Mouse (Mus musculus): ENCODE results near the gene Tctn1.

The Tctn1 gene

DNA sequence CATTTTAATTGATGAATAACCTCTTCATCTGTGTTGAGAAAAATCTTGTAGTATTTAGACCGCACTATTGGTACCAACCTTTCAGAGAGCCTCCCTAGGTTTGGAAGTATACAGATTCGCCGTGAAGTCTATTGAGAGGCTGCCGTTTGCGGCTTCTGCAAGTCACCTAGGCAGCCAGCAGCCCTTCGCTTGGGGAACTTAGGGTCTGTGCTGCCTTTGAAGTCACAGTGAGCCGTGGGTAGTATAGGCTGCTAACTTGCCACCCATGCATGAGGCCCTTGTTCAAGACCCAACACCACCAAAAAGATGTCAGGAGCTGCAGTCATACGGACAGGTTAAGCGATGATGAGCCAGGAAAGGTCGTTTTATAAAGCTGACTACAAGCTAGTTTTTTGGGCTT lies 21.9 kb upstream of the Tctn1 start:
- DNase-seq (ENCODE audit: extremely low spot score, low read depth, low spot score) = no peak

DNA sequence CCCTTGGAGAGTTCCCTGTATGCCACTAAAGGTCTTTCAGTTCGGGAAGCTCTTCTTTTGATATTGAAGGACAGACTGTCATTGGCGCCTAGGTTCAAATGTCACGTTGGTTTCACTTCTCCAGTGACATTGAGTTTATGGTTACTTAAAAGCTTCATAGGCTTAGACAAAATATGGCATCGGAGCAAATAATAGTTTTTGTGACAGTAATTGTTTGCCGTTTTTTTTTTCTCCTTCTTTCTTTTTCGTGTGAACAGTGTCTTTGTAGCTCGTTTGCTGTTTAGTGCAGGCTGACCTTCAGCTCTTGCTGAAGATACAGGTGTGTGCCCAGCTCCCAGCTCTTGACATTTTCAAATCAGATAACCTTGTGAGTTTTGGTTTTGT lies 21.5 kb upstream of the Tctn1 start:
- no peak for DNase-seq (ENCODE audit: extremely low spot score, low read depth, low spot score)

DNA sequence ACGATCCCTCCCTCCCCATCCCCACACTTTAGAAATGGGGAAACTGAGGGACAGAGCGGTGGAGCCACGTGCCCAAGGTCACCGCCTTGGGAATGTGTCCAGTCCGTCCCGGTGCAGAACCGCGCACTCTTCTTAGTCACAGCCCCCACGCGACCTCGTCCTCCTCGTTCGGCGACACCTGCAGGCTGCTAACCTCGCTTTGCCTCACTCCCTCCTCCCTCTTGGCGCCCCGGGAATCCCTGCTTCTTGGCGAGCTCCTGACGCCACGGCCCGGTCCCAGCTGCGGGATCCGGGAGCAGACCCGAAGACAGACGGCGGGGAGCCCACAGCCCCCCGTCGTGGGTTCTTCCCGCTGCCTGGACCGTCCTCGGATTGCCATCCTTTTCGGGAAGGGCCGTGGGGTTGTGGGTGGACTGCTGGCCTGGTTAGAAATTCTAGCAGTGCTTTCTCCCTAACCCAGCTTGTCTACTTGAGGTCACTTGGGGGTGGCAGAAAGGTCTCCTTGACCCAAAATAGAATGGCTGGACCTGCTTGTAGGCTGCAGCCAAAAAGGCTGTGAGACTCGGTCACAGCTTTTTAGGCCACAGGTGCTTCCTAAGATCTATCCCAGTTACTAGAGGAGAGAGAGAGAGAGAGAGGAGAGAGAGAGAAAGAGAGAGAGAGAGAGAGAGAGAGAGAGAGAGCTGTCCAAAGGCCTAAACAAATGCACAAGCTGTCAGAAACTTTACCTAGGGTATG lies 20.9 kb upstream of the Tctn1 start:
- DNase-seq (ENCODE audit: extremely low spot score, low read depth, low spot score) = no peak

DNA sequence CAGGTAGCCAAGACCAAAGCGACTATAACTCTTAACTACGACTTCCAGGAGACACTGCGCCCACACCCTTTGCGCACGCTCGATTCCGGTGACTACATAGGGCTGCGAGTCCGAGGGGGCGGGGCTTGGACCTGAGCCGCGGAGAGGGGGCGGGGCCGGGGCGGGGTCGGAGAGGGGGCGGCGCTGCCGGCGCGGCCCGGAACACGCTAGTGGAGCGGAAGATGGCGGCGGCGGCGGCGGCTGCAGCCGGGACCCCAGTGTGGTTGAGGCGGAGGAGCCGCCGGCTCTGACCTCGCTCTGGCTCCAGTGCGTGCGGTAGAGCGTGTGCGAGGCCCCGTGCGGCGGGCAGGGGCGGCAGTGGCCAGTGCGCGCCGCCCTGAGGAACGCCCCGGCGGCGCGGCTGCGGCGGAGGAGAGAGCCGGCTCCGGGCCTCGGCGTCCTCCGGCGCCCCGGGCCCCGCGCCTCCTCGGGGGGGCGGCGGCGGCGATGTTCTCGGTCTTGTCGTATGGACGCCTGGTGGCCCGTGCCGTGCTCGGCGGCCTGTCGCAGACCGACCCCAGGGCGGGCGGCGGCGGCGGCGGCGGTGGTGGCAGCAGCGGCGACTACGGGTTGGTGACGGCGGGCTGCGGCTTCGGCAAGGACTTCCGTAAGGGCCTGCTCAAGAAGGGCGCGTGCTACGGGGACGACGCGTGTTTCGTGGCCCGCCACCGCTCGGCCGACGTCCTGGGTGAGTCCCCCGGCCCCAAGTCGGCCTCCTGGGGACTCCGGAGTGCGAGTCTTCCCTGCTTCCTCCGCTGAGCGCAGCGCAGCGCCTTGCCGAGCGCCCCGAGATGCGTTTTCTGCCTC lies 20.1 kb upstream of the Tctn1 start, which contains the start of gene Pptc7:
TSS of gene Pptc7 (plus strand) at position 183 of the 846 bp plus-strand sequence.
- DNase-seq (ENCODE audit: extremely low spot score, low read depth, low spot score) = peak; percentile 39

DNA sequence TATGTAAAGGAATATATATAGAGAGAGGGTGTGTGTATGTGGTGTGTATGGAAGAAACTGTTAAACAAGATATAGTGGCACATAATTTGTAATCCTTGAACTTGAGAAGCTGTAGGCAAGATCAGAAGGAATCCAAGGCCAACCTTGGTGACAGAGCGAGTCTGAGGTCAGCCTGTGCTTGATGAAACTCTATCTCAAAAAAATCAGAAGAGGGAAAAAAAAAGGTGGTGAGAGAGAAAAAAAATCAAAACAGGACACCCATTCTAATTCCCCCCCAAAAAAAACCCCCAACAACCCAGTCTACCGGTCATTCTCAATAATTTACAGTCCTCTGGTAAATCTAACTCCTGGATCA lies 19.5 kb upstream of the Tctn1 start:
- no peak for DNase-seq (ENCODE audit: extremely low spot score, low read depth, low spot score)

DNA sequence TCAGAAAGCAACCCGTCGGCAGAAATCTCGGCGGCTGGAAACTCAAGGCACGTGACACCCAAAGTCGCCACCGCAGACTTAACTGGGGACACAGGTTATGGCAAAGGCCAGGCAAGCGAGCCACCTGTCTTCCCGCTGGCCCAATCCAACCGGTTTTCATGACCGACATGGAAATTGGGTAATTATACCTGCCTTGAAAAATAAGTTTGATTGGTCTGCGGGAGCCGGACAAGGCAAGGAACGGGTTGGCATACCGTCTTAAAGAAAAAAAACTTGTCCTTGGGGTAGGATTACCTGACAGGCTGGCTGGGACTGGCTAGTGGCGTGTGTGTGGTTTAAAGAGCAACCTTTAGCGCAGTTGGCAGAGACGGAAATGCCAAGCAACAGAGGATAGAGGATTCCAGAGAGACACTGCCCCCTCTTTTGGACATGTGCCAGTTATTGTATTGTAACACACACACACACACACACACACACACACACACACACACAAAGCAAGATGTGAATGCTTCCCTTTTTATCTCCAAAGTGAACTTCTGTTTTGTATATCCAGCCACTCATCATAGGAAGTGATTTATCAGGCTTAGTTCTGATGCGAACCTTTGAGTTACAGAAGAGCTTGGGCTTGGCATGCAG lies 16.7 kb upstream of the Tctn1 start:
- DNase-seq (ENCODE audit: extremely low spot score, low read depth, low spot score) = no peak

DNA sequence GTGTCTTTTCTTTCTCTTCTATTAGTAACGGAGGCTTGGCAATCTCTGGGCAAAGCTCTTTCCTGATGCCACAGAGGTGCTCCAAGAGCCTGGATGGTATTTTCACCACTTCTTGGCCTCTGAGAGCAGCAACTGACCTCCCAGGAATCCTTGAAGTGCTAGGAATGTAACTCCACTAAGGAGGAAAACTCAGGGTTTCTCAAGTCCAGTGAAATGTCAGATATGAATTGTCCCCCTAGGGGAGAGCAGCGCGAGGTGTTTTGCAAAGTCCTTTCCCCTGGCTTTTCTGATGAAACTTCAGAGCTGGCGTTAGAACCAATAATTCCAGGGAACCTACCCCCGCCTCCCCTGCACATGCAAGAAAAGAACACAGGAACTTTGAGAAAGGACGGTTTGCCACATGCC lies 16.2 kb upstream of the Tctn1 start:
- DNase-seq (ENCODE audit: extremely low spot score, low read depth, low spot score) = no peak

DNA sequence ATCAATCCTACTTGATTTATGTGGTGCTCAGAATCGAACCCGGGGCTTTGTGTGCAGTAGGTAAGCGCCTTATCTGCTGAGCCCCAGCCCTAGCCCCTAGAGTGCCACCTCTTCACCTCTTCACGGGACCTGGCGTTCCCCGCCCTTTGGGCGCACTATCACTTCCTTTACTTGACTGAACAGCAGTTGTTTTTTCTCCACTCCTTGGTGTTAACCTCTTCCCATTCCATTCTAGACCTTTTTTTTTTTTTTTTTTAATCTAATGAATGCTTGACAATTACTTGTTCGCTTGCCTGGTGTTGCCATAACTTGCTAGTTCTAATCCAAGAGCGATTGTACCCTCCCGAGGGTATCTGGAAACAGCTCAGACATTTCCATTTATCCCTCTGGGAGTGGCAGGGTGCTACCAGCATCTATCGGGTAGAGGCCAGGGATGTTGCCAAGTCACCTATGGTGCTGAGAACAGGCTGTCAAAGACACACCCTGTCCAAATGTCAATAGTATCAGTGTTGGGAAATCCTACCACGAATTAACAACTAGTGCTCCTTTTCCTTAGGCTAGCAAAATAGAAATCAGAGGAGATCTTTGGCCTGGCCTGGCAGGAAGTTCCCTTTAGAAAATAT lies 15.7 kb upstream of the Tctn1 start:
- no peak for DNase-seq (ENCODE audit: extremely low spot score, low read depth, low spot score)

DNA sequence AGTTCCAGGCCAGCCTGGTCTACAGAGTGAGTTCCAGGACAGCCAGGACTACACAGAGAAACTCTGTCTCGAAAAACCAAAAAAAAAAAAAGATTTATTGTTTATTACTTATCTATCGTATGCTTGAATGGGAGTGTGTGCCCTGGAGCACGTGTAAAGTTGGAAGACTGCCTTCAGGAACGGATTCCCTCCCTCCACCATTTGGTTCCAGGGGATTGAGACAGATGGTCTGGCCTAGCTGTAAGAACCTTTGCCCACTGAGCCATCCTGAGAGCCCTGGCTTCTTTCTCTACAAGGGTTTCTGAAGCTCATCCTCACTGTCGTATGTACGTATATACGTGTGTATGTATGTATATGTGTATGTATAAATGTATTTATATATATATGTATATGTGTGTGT lies 14.7 kb upstream of the Tctn1 start:
- no peak for DNase-seq (ENCODE audit: extremely low spot score, low read depth, low spot score)

DNA sequence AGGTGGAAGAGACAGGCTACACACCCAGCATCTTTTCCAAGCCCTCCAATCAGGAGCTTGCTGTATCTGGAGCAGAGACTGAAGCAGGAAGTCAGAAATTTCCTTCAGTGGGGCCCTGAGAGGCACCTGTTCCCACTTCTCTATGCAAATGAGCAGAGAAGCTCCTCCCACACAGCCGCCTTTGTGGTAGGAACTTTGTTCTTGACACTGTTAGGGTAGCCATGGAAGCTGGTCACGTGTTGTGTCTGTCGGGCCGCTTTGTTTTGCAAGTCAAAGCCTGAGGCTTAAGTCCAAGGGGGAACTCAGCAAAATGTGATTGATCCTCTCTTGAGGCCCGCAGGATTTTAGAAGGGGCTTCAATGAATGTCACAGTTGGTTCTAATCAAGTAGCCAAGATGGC lies 10.5 kb upstream of the Tctn1 start:
- DNase-seq (ENCODE audit: extremely low spot score, low read depth, low spot score) = no peak

DNA sequence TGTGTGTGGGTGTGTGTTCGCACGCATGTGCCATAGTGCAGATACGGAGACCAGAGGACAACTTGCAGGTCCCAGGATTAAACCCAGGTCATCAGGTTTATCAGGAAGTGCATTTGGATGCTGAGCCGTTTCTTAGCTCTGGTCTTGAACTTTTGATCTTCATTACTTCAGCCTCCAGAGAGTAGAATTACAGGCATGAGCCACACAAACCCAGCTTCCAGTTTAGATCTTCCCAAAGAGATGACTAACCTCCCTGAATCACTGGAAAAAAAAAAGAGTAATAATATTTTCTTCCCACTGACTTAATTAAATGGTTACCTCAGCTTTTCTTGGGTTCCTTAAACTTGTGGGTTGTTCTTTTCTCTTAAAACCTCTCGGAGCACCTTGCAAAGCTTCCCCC lies 8.6 kb upstream of the Tctn1 start:
- no peak for DNase-seq (ENCODE audit: extremely low spot score, low read depth, low spot score)

DNA sequence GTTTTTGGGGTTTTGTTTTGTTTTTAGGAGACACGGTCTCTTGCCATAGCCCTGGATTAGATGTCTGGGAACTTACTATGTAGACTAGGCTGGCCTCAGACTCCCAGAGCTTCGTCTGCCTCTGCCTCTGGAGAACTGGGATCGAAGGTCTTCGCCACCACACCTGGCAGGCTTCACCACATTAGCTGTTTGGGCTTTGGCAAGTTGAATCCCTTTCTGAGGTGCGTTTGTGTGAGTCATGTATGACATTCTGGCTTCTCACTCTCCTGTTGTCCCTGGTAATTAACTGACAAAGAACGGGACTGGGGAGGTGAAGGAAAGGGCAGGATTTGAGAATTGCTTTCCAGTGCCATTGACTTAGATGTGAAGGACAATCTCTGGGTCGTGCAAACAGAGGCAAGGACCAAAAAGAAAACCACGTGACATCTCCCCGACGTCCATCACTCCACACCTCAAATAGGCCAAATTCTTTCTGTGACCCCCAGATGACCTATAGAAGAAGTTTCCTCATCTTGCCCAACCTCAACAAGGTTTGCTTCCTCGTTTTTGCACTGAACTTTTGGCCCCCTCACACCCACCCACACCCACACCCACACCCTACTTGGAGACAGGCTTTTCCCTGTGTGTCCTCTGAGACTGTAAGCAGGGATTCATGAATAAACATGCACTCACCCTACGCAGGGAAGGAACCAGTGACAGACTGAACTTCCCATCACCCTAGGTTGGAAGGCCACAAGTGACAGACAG lies 4.8 kb upstream of the Tctn1 start:
- DNase-seq (ENCODE audit: extremely low spot score, low read depth, low spot score) = no peak

DNA sequence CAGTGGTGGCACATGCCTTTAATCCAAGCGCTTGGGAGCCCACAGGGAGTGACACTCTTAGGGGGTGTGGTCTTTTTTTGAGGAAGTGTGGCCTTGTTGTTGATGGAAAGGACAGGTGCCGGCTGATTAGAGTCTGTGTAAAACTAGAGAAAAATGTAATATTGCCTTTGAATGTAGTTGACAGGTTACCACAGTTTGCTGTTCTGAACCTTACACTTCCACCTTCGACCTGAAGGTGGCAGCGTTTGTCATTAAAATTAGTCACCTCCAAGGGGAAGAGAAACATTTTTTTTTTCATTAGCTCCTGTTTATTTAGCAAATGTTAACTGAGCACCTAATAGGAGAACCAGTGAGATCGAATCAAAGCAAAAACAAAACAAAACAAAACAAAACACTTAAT lies 3.6 kb upstream of the Tctn1 start:
- peak; percentile 47 for DNase-seq (ENCODE audit: extremely low spot score, low read depth, low spot score)

DNA sequence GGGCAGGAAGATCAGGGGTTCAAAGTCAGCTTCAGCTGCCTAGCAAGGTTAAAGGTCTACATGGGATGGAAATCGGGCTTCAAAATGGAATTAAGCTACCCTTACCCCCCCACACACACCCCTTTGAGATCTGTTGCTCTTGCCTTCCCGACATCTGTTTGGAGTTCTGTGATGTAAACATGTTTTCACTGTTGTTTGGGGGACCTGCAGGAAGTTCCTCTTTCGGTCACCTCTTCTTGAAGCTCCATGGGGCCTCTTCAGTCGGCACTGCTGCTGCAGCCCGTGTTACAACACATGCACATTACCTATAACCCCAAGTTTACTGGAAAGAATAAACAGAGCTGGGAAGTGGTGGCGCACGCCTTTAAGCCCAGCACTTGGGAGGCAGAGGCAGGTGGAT lies 2.9 kb upstream of the Tctn1 start:
- DNase-seq (ENCODE audit: extremely low spot score, low read depth, low spot score) = no peak

DNA sequence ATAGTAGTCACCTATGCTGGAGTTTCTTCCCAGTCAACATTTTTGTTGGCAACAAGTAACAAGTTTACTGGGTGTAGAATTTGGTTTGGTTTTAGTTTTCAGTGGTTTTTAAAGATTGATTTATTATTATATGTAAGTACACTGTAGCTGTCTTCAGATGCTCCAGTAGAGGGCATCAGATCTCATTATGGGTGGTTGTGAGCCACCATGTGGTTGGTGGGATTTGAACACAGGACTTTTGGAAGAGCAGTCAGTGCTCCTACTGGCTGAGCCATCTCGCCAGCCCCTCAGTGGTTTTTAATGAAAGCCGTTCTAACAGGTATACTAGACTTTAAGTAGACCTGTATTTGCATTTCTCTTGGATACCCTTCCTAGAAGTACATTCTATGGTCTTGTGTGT lies 1.7 kb upstream of the Tctn1 start:
- DNase-seq (ENCODE audit: extremely low spot score, low read depth, low spot score) = no peak

DNA sequence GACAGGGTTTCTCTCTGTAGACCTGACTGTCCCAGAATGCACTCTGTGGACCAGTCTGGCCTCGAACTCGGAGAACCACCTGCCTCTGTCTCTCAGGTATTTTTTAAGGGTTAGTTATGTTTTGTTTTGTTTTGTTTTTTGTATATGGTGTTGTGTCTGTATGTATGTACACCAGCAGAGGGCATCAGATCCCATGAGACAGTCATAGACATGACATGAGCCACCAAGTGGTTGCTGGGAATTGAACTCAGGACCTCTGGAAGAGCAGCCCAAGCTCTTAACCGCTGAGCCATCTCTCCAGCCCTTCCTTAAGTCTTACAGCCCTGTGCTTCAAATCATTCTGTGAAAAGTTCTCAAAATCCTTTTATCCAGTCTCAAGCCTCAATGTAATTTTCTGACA lies 927 bp upstream of the Tctn1 start:
- DNase-seq (ENCODE audit: extremely low spot score, low read depth, low spot score) = no peak

DNA sequence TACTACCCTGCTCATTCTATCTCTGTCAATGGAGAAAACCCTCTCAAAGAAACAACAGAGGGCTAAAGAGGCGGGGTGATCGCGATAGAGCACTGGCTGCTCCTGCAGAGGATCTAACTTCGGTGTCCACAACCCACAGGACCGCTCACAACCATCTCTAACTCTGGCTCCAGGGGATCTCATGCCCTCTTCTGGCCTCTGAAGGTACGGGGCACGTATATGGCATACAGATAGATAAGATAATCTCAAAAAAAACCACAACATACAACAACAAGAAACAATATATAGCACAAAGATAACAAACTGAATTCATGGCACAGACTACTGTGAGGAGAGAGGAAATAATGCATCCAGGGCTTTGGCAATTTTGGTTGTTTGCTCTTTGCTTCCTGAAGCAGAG lies 2.2 kb downstream of the Tctn1 start:
- DNase-seq (ENCODE audit: extremely low spot score, low read depth, low spot score) = no peak

DNA sequence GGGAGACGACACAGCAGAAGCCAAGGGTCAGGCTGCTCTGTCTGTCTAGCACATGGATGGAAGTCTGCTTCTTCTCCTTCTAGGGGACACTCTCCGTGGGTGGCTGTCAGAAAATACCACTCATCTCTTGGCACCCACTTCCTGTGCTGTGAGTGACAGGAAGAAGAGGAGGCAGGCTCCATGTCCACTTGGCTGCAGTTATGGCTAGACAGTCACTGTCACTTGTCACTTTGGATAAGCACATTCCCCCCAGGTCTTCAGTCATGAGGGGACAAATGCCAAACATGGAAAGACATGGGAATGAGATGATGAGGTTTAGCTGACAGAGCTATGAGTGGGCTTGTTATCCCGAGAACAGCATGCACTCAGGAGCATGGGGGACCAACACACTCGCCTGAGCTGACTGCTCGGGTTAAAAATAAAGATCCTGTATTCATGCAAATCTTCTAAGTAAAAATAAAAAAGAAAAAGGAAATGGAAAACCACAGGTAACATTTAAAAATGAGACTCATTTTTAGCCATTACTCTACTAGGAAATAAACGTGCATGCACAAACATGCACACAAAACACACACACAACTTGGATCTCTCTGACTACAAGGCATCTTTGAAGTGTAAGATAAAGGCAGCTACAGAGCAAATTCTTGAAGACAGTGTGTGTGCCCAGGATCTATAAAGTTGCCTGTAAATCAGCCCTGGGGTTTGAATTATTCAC lies 6.1 kb downstream of the Tctn1 start:
- no peak for DNase-seq (ENCODE audit: extremely low spot score, low read depth, low spot score)

DNA sequence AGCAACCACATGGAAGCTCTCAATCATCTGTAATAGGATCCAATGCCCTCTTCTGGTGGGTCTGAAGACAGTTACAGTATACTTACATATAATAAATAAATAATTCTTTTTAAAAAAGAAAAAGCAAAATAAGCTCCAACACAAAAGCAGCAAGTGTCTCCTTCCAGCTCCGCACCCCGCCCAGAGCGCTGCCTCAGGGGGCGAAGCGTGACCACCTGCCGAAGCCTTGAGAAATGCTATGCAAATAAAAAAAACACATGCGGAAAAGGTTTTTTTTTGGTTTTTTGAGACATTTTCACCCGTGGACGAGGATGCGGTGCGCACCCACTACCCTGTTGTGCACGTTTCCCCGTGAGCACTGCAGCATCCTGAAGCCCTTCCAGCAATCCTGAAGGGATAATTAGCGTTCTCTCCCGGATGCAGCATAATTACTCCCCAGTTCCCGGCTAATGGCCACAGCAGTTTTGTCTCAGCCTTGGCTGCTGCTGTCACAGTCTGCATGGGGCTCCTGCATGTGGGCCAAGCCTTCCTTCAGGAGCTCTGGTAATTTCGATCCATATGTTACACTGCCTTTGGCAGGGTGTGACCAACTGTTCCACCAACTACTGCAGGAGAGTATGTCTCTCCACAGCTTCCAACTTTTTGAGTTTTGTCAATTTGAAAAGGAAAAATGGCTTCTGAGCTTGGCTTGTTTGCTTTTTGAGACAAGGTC lies 12.2 kb downstream of the Tctn1 start:
- DNase-seq (ENCODE audit: extremely low spot score, low read depth, low spot score) = no peak

DNA sequence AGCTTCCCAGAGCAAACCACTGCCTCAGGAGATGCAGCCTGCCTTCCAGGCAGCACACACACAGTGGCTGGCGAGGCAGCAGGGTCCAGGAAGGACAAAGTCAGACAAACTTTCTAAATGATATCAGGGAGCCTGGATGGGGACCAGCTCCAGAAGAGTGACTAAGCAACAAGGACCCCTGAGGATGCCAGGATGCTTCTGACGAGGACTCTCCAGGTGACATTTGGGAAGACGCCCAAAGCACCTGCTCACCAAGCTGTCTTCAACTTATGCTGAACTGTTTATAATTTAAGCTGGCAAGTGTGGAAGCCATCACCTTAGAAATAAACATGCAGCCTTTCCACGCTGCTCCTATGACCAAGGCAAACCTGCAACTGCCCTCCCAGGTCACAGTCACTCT lies 15.0 kb downstream of the Tctn1 start:
- DNase-seq (ENCODE audit: extremely low spot score, low read depth, low spot score) = no peak
